Mouse (Mus musculus): ENCODE results near the gene Cdkal1. TPM values are rescaled to one million over a fixed set of nuclear protein-coding genes. Genes with fewer than 3 reads are reported as not detected.

Gene Cdkal1
- total RNA-seq, 2 experiments from 2014 or later: 21.3 to 34.2 TPM

DNA sequence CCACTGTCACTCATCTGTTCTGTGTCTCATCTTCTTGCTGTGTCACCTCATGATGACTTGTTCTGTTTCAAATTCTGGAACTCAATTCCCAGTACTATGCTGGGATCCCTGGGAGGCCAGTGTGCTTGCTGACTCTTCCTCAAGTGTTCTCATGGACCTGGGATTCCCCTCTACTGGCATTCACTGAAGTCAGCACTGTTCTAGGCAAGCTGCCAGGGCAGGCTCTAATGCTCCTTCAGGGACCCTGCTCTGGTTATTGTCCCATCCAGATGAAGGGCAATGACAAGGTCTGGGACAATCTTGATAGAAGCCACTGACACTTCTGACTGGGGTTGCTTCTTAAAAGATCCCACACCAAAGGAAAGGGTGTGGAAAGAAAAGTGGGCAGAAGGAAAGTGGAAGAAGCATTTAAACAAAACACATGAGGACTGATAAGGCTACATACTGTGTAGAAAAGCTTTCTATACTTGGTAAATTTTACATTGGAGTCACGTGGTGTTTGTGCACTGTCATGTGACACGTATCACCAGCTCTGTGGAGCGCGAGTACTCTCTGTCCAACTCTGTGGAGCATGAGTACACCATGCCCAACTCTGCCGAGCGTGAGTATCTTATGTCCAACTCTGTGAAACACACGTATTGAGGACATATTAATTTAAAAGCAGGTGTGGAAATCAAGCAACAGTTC, 227.9 kb downstream of the Cdkal1 start:
- peak; percentile 77 for DNase-seq

DNA sequence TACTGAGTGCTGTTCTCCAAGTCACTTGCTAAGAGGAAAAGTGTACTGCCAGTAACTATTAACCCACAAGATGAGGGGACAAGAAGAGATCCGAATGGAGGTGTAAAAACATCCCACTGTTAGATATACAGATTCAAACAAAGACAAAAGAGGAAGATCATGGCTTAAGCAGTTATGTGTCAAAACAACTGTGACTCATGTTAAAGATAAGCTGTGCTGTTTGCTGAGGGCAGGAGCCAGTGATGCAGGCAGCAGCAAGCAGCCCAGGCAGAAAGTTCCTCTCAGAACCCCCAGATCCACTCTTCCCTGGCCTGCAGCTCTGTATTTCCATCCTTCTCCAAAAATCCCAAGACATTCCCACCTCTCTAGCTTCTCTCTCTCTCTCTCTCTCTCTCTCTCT, 230.5 kb downstream of the Cdkal1 start:
- DNase-seq: no peak

DNA sequence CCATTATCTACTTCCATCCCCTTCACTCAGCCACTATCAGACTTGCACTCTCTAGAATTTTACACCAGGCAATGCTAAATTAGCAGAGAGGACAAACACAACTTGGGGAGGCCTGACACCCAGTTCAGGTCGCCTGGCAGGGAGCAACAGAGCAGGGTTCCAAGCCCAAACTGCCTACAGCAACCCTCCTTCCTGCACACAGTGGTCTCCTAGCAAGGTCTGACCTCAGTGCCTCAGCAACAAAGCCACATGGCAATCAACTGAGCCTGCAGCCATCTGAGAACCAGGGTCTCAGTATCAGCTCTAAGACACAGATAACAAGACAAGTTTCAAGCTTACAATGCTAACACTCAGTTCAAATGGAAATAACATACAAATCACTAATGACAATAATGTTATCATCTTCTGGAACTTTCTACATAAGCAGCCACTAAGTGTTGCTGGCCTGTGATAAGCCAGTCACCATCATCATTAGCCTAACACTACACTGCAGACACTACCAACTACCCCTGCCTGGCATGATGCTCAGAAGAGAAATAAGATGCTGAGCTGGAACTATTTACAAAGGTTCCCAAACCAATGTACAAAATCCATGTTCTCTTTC, 231.7 kb downstream of the Cdkal1 start:
- DNase-seq: no peak

DNA sequence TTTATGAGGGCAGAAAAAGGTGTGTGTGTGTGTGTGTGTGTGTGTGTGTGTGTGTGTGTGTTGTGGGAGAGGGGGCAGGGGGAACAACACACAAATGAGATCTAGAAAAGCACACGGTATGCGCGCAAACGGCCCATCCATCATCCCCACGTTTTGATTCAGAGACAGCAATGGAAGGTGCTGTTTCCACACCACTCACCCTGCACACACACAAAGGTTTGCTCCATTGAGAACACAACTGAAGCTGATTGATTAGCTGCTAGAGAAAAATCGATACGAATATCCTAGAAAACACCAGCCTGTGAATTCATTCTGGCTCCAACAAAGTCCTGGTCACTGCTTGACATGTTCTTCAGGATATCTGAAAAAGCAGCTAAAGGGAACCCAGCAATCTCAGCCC, 233.6 kb downstream of the Cdkal1 start:
- DNase-seq: no peak

DNA sequence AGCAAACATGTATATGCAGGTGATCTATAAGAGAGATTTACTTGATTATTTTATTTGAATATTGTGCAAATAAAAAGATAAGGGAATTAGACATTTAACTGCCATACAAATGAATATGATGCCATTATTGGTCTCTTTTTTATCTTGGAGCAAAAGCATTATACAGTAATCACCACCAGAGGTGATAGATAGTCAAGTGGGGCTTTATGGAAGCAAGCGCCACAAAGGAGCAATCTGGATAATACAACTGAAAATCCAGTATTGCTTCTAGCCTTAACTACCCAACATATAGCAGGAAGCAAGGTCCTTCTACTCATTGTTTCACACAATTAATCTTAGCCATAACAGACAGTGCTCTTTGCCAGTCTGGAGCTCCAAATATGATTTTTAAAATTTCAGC, 234.1 kb downstream of the Cdkal1 start:
- no peak for DNase-seq

DNA sequence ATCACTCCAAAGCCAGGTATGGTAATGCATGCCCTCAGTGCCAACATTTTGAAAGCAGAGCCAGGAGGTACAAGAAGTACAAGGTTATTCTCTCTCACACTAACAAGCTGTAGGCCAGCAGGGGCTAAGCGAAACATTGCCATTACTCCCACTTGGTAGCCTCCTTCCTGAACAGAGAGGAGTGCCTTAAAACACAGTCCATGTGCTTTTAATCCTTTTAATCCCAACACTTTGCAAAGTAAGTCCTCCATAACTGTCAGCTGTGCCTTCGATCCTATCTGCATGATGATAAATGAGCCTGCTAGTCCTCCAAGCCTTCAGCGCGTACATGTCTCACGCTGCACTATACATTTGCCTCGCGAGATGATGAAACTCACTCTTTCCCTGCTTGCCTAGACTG, 234.6 kb downstream of the Cdkal1 start:
- DNase-seq: no peak

DNA sequence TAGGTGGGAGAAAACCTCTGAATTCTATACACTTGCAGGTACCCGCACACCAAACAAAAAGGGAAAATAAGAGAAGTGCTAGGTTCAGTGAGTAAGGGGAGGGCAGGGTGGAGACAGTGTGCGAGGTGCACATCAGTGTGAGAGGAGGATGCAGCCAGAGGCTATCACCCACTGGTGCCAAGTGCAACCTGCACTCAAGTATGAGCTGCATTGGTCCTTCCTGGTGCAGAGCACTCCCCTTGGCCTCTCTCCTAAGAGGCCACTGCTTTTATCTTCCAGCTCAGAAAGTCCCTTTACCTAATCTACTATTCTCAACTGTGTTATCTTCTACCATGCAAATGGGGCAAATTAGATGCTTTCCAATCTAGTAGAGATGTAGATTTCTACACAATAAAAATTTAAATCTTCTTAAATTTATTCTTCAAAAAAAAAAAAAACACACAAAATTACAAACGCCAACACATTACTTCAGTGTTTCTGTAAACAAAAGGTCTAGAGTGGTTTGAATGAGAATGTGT, 238.8 kb downstream of the Cdkal1 start:
- DNase-seq: no peak

DNA sequence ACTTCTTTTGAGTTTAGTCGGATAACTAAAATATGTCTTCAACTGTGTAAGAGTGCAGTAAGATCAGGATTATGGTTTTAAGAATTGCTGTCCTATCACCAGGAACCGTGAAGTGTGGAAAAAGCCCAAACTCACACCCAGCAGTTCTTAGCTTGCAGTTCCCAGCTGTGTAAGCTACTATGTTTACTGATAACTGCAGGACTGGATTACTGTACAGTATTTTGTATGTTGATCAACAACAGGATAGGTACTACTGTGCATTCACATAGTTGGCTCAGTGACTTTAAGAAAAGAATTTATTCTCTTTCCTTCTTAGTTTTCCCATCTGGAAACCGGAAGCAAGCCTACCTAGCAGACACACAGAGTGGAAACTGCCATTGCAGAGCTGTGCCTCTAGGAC, 239.5 kb downstream of the Cdkal1 start:
- DNase-seq: no peak

DNA sequence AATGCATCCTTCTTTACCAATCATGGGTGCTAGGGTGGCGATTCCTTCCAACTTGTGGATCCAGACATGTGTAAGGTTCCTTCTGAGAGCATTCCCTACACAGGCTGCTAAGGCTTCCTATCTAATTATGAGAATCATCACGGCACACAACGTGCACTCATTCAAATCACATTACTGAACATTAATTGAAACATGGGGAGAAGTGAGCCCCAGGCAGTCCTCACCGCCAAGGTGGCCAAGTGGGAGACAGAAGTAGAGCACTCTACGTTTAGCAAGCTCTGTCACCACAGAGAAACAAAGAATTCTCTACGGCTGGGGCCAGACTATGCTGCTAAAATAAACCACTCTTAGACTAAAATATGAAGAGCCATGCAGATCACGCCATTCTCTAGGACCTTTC, 240.4 kb downstream of the Cdkal1 start:
- DNase-seq: no peak

DNA sequence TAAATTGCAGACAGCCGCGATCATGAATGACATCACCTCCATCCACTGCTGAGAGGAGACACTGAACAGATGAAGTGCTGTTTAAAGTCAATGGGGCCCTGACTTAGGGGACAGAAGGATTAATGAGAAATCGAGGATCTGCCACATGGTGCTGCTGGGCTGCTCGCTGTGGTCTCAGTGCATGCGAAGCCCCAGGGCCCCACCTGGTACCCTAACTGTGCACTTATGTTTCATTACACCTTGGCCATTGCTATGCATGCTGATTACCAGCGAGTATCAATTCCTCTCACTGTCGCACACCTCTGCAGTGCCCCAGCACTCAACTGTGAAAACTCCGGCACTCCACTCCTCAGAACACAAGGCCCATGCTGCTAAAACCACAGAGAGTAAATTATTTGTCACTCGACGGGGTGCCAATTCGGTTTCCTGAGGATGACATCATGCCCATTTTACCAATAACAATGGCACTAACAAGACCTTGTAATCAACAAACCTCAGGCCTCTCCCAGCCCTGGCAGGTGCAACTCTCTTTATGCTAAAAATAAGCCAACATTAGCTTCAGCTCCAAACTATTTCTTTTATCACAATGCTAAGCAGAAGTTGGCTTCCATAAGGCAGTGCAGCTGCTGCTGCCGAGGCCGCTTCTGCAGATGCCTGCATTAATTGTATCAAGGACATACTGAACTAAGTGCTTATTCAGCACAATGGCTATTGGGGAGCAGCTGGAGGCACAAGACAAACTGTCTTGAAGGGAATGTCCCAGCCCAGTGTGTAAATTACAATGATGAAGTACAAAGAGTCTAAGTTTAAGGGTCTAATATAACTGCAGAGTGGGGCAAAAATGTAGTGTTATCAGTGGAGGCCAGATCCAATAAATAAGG, 245.2 kb downstream of the Cdkal1 start:
- DNase-seq: no peak

DNA sequence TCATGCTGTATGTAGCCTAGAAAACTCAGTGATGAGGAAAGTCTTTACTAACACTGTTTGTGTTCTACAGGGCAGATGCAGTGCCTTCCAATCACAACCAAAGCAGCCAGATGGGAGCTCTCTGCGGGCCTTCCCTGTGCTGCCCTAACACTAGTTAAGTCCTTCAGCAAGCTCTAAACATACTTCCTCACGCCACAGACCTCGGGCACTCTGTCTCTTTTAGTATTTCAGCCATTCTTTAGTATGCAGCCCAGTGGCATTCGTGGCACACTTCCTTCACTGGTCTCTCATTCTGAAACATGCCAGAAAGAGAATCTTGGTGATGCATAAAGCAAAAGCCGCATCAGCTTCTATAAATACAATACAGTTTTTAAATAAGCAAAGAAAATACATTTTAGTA, 246.0 kb downstream of the Cdkal1 start:
- DNase-seq: no peak

DNA sequence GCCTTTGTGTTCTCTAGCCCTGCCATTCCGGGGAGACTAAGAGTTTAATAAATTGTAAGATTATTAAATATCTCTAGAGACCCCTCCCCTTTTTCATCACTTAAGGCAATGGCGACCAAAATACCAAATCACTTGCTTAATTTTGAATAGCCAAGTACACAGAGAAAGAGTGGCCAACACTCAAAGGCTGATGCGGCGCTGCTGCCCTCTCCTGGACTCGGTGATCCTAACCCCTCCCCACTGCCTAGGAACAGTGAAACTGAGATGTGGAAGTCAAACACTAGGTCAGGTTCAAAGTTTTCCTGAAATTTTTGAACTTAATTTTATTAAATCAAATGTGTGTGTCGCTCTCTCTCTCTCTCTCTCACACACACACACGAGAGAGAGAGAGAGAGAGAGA, 251.2 kb downstream of the Cdkal1 start:
- DNase-seq: peak; percentile 84

DNA sequence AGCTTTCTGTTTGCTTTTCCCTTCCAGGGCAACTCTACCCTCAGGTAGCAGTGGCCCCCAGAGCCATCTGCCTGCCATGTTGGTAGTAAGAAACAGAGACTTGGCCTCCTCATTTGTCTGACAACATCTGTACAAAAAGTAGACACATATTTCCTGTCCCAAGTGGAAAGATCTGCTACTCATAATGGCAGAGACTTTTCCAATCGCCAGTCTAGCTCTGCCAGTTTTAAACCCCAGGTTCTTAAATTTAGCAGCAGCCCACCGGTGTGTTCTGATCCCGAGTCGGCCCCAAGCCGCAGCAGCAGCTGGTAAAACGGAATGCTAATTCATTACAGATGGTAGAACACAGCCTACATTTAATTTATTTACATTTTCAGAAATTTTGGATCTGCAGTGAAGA, 251.9 kb downstream of the Cdkal1 start:
- no peak for DNase-seq

DNA sequence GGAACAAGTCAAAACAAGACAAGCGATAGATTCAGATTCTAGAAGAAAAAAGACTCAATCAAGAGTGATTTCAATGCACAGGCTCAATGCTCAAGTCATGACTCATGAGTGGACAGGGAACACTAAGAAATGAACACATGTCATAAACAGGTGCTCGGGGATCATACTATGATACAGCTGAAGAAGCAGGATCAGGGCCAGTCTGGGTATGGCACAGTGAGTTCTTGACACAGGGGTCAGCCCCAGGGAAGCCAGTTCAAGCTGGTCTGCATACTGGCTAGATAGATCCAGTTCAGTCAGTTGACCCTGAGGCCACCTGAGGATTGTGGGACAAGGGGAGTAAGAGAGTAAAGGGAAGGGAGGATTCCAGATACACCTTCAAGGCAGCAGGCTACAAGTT, 254.4 kb downstream of the Cdkal1 start:
- DNase-seq: no peak

DNA sequence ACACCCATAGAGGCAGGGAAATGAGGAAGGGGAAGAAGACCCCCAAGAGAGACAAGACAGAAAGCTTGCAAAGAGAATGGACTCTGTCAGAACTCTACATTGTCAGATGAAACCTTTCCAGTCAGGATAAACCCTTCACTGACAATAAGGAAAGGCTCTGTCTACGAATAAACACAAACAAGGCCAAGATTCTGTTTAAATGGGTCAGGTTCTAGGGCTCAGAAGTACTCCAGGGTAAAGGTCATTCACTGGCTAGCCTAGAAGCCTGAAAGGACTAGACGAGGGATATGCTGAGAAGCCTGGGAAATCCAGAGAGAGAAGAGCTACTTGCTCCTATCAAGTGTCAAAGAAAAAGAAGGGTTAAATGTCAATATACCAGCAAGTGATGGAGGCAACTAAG, 255.8 kb downstream of the Cdkal1 start:
- no peak for DNase-seq

DNA sequence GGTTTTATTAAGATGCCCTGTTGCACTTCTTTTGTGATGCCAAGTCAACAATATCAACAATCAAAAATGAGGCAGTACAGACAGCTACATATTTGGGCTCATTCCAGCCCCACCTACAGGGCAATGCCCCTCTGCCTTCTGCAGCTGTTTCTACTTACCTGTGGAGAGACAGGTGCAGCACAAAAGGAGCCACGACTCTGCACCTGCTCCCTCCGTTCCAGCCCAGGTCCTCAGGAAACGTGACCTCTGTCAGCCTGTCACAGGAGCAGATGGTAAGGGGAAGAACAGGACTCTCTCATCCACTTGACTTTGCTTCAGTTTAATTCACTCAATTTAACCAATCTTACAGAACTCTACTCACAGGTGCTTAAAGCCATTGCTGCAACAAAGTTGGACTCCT, 258.7 kb downstream of the Cdkal1 start:
- DNase-seq: no peak

DNA sequence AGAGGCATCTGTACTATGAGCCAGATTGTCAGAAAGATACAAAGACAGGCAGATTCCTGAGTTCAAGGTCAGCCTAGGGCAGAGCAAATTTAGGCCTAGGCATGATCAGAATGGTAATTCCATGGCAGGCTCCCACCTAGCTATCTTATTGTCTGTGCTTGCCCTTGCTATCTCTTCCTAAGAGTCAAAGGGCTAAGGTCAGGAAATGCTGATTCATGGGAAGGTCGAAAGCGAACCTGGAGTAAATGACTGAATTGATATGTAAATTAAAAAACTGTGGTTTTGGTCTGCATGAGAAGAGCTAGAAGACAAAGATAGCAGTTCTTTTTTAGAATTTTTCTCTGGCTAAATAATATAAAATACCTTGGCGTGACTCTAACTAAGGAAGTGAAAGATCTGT, 262.4 kb downstream of the Cdkal1 start:
- no peak for DNase-seq

DNA sequence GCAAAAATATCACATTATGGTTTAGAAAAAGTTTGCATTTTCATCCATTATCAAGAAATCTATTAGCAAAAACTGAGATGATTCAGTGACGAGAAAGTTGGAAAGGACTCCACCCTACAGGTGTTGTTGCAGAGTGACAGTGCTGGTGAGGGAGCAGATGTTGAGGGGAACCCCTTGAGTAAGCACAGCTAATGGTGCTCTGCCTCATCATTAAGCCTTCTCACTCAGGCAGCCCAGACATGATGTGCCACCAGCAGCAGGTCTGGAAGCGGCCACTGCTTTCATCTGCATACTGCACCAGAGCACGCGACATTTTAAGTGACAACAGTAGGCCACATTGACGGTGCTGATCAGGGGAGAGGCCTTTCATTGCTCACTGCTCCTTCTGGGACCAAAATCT, 264.8 kb downstream of the Cdkal1 start:
- no peak for DNase-seq

DNA sequence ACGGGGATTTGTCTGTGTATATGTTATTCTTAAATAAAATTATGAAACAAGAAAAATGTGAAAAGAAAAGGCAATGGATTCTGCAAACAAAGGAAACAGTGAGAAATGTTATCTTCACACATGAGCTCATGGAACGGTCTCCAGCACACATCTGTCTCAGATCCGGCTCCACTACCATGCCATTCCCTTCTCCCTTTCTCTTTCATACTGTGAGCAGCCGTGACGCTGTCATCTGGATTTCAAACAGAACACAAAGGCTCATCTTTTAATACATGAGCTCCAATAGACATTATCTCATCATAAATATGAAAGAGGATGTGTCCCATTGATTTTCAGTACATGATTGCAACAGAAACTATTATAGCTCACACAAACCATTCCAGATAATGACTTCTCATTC, 265.3 kb downstream of the Cdkal1 start:
- DNase-seq: no peak

DNA sequence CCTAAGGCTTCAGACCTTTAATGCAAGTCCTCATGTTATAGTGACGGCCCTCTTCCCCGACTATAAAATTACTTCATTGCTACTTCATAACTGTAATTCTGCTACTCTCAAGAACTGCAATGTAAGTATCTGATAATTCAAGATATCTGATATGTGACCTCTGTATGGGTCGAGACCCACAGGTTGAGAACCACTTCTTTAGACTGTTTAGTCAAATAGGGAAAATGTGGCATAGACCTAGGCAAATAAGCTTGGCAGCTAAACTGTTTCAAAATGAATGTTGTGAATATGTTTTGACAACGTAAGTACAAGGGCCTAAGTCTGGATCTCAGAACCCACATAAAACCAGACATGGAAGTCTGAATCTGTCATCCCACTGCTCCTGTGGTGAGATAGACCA, 266.8 kb downstream of the Cdkal1 start:
- no peak for DNase-seq

DNA sequence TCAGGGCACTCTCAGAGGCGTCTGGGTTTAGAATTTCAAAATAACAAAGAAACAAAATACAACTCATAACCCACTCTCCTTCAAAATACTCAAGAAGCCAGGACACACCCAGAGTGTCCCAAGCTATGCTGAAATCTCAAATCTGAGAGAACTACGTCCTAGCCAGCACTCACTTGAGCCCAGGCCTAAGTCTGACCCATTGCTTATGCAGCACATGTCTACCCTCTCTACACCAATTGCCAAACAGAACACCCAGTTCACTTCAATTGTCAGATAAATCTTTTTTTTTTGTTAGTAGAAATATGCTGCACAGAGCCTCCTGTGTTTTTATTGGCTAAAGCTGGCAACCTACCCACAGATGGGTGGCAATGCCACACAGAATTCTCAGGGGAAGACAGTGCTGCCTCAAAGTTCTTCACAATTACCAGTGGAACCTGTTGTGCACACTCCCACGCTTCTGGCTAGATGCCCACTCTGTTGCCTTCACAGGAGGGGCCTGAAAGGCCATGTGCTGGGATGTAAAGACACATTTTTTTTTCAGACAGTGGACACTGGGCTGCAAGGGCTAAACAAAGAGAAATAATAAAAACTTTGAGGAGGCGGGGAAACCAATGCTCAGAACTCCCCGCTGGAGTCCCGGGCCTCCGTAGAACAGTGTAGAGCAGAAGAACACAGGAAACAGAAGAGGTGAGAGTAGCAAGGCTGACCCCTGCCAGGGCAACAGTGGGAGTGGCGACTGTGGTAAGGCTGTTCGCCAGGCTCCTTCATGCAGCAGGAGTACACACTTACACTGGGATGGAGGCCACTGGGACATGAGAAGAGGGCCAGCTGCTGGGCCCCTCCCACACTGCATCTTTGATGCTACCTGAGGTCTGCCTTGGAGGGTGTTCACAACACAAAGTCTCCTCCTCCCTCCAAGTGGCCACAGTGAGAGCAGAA, 273.4 kb downstream of the Cdkal1 start:
- DNase-seq: peak; percentile 13

DNA sequence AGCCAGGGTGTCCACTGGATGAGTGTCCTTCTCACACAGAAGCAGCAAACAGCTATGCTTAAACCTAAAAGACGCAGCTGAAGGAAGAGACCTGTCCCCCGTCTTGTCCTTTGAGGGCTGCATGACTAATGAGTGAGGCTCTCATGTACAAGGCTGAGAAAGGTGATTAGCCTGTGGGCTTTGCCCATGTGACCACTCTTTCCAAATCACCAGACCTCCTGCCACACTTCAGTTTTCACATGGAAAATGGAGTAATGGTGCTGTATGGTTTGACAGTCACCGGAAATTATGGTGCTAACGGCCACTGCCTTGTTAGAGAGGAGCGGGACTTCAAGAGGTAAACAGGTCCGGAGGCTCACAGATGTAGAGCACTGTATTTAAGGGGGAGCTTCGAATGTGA, 274.7 kb downstream of the Cdkal1 start:
- DNase-seq: no peak

Measured in adrenal gland, postnatal 10 days (tissue).